Comparison of ENCODE assay signal across 18 mouse cellular contexts in genomic region chr2:180857121-180857520, GRCm38 (mm10).
A peak's percentile ranks its signal among the peaks of the same experiment; 100 is the strongest.
DNase-seq lines count a peak whose midpoint lies in the region; ATAC-seq and TF ChIP-seq lines count a peak whose summit lies in the region.
"Had no signal": no experiment of that assay in that cellular context is flagged by ENCODE, and none has a peak within 500 bp of the region (broad histone marks: within the 10 kb centered on the region; RNA-seq: fewer than 3 reads in every experiment).

No protein-coding gene starts in this region.

- no peak overlapping the region for H3K27ac ChIP-seq in neural tube, embryonic 11.5 days (ENCODE audit: low read depth, low read length)
- H3K27ac ChIP-seq in hindbrain, embryonic 11.5 days (ENCODE audit: low read depth, low read length), result no peak overlapping the region
- H3K27ac ChIP-seq in midbrain, embryonic 14.5 days (replicated peaks; ENCODE audit: low read depth, low read length), result no peak overlapping the region
- H3K27ac ChIP-seq in olfactory bulb, adult 2 months (ENCODE audit: insufficient read depth, low read depth, low read length), result peak overlapping the region; percentile 98
- H3K27ac ChIP-seq in intestine, embryonic 15.5 days, result no peak overlapping the region
- H3K27ac ChIP-seq: embryonic facial prominence, embryonic 13.5 days; heart, adult 2 months had no signal

- H3K4me3 ChIP-seq in neural tube, embryonic 11.5 days (ENCODE audit: low read depth, low read length), result no peak overlapping the region
- no peak overlapping the region for H3K4me3 ChIP-seq in hindbrain, embryonic 11.5 days (ENCODE audit: low read depth, low read length)
- no peak overlapping the region for H3K4me3 ChIP-seq in midbrain, embryonic 14.5 days (replicated peaks; ENCODE audit: low read depth, low read length)
- no peak overlapping the region for H3K4me3 ChIP-seq in olfactory bulb, adult 2 months (ENCODE audit: insufficient read depth, low read depth, low read length)
- no peak overlapping the region for H3K4me3 ChIP-seq in intestine, embryonic 15.5 days (replicated peaks)
- H3K4me3 ChIP-seq: embryonic facial prominence, embryonic 13.5 days; heart, adult 2 months had no signal

- H3K4me2 ChIP-seq in neural tube, embryonic 11.5 days (ENCODE audit: low read depth), result no peak overlapping the region
- H3K4me2 ChIP-seq in hindbrain, embryonic 11.5 days (replicated peaks; ENCODE audit: low read depth, low read length), result no peak overlapping the region
- no peak overlapping the region for H3K4me2 ChIP-seq in midbrain, embryonic 14.5 days (ENCODE audit: low read length)
- H3K4me2 ChIP-seq in intestine, embryonic 15.5 days (replicated peaks), result no peak overlapping the region
- H3K4me2 ChIP-seq: embryonic facial prominence, embryonic 13.5 days had no signal

- peaks cover 7% of the 10 kb centered on the region; the same call in 1 of the 2 replicates for H3K4me1 ChIP-seq in neural tube, embryonic 11.5 days (ENCODE audit: control insufficient read depth, insufficient read depth, low read length)
- peaks cover 5% of the 10 kb centered on the region; the same call in 1 of the 2 replicates for H3K4me1 ChIP-seq in hindbrain, embryonic 11.5 days (replicated peaks; ENCODE audit: control insufficient read depth, insufficient read depth, low read length)
- peaks cover 39% of the 10 kb centered on the region for H3K4me1 ChIP-seq in midbrain, embryonic 14.5 days (ENCODE audit: control insufficient read depth, insufficient read depth, low read length)
- H3K4me1 ChIP-seq in olfactory bulb, adult 2 months (ENCODE audit: control insufficient read depth, insufficient read depth, low read length), result peaks cover 32% of the 10 kb centered on the region
- H3K4me1 ChIP-seq in intestine, embryonic 15.5 days (replicated peaks), result no peaks in the 10 kb centered on the region
- H3K4me1 ChIP-seq: embryonic facial prominence, embryonic 13.5 days had no signal

- ATAC-seq in neural tube, embryonic 11.5 days (ENCODE audit: insufficient read depth, low FRiP score, low TSS enrichment), result peak; percentile 28; the same call in 1 of the 2 replicates
- ATAC-seq in hindbrain, embryonic 11.5 days (ENCODE audit: low FRiP score), result 0 out of 2 replicates have a peak, but pooled peaks have one; percentile 25
- ATAC-seq in midbrain, embryonic 14.5 days (ENCODE audit: low FRiP score, low TSS enrichment), result no peak
- no peak for ATAC-seq in intestine, embryonic 15.5 days

- no peak for TF ChIP-seq CTCF in olfactory bulb, adult 2 months (IDR thresholded peaks at IDR 0.05; ENCODE audit: insufficient read depth, low read depth, low read length)

- intact Hi-C loops in gastrocnemius, postnatal 36 days (cut with DNase I), result no loop called here

- H3K9me3 ChIP-seq in neural tube, embryonic 11.5 days (ENCODE audit: control insufficient read depth, low read length), result no peaks in the 10 kb centered on the region
- no peaks in the 10 kb centered on the region for H3K9me3 ChIP-seq in hindbrain, embryonic 11.5 days (ENCODE audit: control insufficient read depth, low read length)
- no peaks in the 10 kb centered on the region for H3K9me3 ChIP-seq in midbrain, embryonic 14.5 days (ENCODE audit: control insufficient read depth, low read length)
- no peaks in the 10 kb centered on the region for H3K9me3 ChIP-seq in intestine, embryonic 15.5 days
- H3K9me3 ChIP-seq: embryonic facial prominence, embryonic 13.5 days had no signal

- H3K9ac ChIP-seq in neural tube, embryonic 11.5 days (ENCODE audit: low read length), result no peak overlapping the region
- H3K9ac ChIP-seq in hindbrain, embryonic 11.5 days (ENCODE audit: low read depth, low read length), result no peak overlapping the region
- no peak overlapping the region for H3K9ac ChIP-seq in midbrain, embryonic 14.5 days (replicated peaks; ENCODE audit: low read length)
- no peak overlapping the region for H3K9ac ChIP-seq in intestine, embryonic 15.5 days
- H3K9ac ChIP-seq: embryonic facial prominence, embryonic 13.5 days had no signal

- no peak for TF ChIP-seq POLR2A in olfactory bulb, adult 2 months (IDR thresholded peaks at IDR 0.05; ENCODE audit: insufficient read depth, low read depth, low read length)

- DNase-seq in neural tube, embryonic 11.5 days (ENCODE audit: low spot score), result no peak
- no peak for DNase-seq in neural tube, embryonic 10.5 days (ENCODE audit: extremely low spot score, low spot score)
- DNase-seq in hindbrain, embryonic 11.5 days (ENCODE audit: low spot score), result peak; percentile 40
- peak; percentile 64 for DNase-seq in midbrain, embryonic 14.5 days
- no peak for DNase-seq in gastrocnemius, postnatal 36 days
- no peak for DNase-seq in spleen, postnatal 36 days (ENCODE audit: low spot score in 2 of 2)
- DNase-seq: adrenal gland, adult 8-10 months; B cell, adult 2 months; cerebellum, adult 18-20 months; heart, adult 2 months; kidney, adult 8-10 months; kidney, postnatal 25 days; lung, adult 2 months; lung, postnatal 36 days; right cerebral cortex, adult 18-20 months had no signal

- no peaks in the 10 kb centered on the region for H3K36me3 ChIP-seq in neural tube, embryonic 11.5 days (ENCODE audit: control insufficient read depth, insufficient read depth, low read length)
- H3K36me3 ChIP-seq in hindbrain, embryonic 11.5 days (ENCODE audit: control insufficient read depth, insufficient read depth, low read length), result no peaks in the 10 kb centered on the region
- H3K36me3 ChIP-seq in midbrain, embryonic 14.5 days (ENCODE audit: control insufficient read depth, insufficient read depth, low read length), result no peaks in the 10 kb centered on the region
- H3K36me3 ChIP-seq in intestine, embryonic 15.5 days, result no peaks in the 10 kb centered on the region
- H3K36me3 ChIP-seq: embryonic facial prominence, embryonic 13.5 days had no signal

- 59% methylated on average over 8 of the region's 8 CpGs for WGBS in neural tube, embryonic 11.5 days
- 51% methylated on average over 8 of the region's 8 CpGs for WGBS in hindbrain, embryonic 11.5 days
- 49% methylated on average over 8 of the region's 8 CpGs for WGBS in midbrain, embryonic 14.5 days
- 25% methylated on average over 8 of the region's 8 CpGs for WGBS in olfactory bulb, adult 2 months
- WGBS in intestine, embryonic 15.5 days, result 81% methylated on average over 8 of the region's 8 CpGs

- H3K27me3 ChIP-seq in neural tube, embryonic 11.5 days (ENCODE audit: control insufficient read depth, insufficient read depth, low read length), result no peaks in the 10 kb centered on the region
- H3K27me3 ChIP-seq in hindbrain, embryonic 11.5 days (ENCODE audit: control insufficient read depth, insufficient read depth, low read length), result no peaks in the 10 kb centered on the region; the same call in 1 of the 2 replicates
- no peaks in the 10 kb centered on the region for H3K27me3 ChIP-seq in midbrain, embryonic 14.5 days (ENCODE audit: control insufficient read depth, insufficient read depth, low read length)
- peaks cover 21% of the 10 kb centered on the region for H3K27me3 ChIP-seq in intestine, embryonic 15.5 days (replicated peaks)

Comparison
In these comparisons a context has a peak if more than half of its experiments do, and no peak if none do; other contexts are left out.
1. ATAC-seq: peak in neural tube, embryonic 11.5 days (single experiment) and hindbrain, embryonic 11.5 days (single experiment); none in midbrain, embryonic 14.5 days (single experiment) and intestine, embryonic 15.5 days (single experiment).
2. DNase-seq: peak in hindbrain, embryonic 11.5 days (single experiment) and midbrain, embryonic 14.5 days (single experiment); none in neural tube, embryonic 11.5 days (single experiment), neural tube, embryonic 10.5 days (single experiment), gastrocnemius, postnatal 36 days (0 of 2) and spleen, postnatal 36 days (0 of 2).